Mouse (Mus musculus): ENCODE results near the gene Serping1. TPM values are rescaled to one million over a fixed set of nuclear protein-coding genes. Genes with fewer than 3 reads are reported as not detected.
A peak's percentile ranks its signal among the peaks of the same experiment; 100 is the strongest.
"Not testable (repeated sequence)": the region's sequence is repeated elsewhere in the genome, so short reads cannot be mapped to it uniquely, and the experiment has no call there.

Serping1 gene
- polyA plus RNA-seq, 1 experiment: 135 TPM

GRCm38 (mm10) chr2:84810526-84810885 lies 35.3 kb upstream of the Serping1 start:
- 89% methylated on average over 6 of the region's 6 CpGs for WGBS

DNA sequence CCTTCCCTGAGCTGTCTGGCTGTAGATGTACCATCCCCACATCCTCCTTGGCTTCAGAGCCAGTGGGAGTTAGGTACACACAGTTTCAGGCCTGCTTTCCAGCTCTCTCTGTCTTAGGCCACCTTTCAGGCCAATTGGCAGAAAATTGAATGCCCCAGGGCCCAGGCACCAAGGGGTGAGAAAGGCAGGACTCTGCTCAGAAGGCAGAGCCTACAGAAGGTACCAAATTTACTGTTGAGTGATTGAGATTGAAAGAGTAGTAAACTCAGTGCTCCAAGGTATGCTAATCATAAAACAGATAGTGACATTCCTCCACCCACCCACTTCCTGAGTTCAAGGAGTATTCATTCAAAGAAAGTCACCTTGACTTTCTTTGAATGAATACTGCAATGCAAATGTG lies 34.1 kb upstream of the Serping1 start:
- H3K36me3 ChIP-seq (ENCODE audit: control insufficient read depth, insufficient read depth, low read length): no peaks in the 10 kb centered on the region
- H3K4me1 ChIP-seq (ENCODE audit: control insufficient read depth, insufficient read depth, insufficient read length): no peaks in the 10 kb centered on the region; the same call in 1 of the 2 replicates
- H3K27ac ChIP-seq (ENCODE audit: insufficient read depth, low read length): no peak overlapping the region
- TF ChIP-seq CTCF (IDR thresholded peaks at IDR 0.05; ENCODE audit: extremely low read depth, insufficient read depth, insufficient read length, insufficient replicate concordance): no peak
- TF ChIP-seq POLR2A (IDR thresholded peaks at IDR 0.05; ENCODE audit: low read depth, low read length): no peak
- no peaks in the 10 kb centered on the region for H3K27me3 ChIP-seq (ENCODE audit: control insufficient read depth, insufficient read depth, low read length)
- DNase-seq (ENCODE audit: low read depth in 1 of 2, low spot score in 2 of 2): no peak
- no peak overlapping the region for H3K4me3 ChIP-seq (ENCODE audit: extremely low read depth, insufficient read depth, insufficient read length)

More at GRCm38 (mm10) chr2:84810526-84810885, 35.3 kb upstream of the Serping1 start:
- no peaks in the 10 kb centered on the region; the same call in 1 of the 2 replicates for H3K4me1 ChIP-seq (ENCODE audit: control insufficient read depth, insufficient read depth, insufficient read length)
- no peak overlapping the region for H3K4me3 ChIP-seq (ENCODE audit: extremely low read depth, insufficient read depth, insufficient read length)
- no peaks in the 10 kb centered on the region for H3K27me3 ChIP-seq (ENCODE audit: control insufficient read depth, insufficient read depth, low read length)
- TF ChIP-seq CTCF (IDR thresholded peaks at IDR 0.05; ENCODE audit: extremely low read depth, insufficient read depth, insufficient read length, insufficient replicate concordance) (no peak), POLR2A (IDR thresholded peaks at IDR 0.05; ENCODE audit: low read depth, low read length) (no peak)
- no peak overlapping the region for H3K27ac ChIP-seq (ENCODE audit: insufficient read depth, low read length)
- DNase-seq (ENCODE audit: low read depth in 1 of 2, low spot score in 2 of 2): no peak
- H3K36me3 ChIP-seq (ENCODE audit: control insufficient read depth, insufficient read depth, low read length): no peaks in the 10 kb centered on the region

DNA sequence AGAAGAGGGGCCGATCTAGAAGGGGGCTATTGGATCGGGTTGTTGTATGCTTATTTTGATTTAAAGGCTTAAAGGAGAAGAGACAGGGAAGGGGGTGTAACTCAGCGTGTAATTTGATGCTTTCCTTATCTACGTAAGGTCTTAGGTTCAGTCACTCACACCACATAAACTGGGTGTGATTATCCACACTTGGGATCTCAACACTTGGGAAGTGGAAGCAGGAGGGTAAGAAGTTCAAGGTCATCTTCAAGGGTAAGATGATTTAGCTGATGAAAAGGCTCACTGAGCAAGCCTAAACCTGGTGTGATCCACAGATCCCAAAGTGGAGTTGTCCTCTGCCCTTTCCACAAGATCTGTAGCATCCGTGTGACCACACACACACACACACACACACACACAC lies 31.3 kb upstream of the Serping1 start:
- H3K36me3 ChIP-seq (ENCODE audit: control insufficient read depth, insufficient read depth, low read length): no peaks in the 10 kb centered on the region; the same call in 1 of the 2 replicates
- 93% methylated on average over 5 of the region's 5 CpGs for WGBS

DNA sequence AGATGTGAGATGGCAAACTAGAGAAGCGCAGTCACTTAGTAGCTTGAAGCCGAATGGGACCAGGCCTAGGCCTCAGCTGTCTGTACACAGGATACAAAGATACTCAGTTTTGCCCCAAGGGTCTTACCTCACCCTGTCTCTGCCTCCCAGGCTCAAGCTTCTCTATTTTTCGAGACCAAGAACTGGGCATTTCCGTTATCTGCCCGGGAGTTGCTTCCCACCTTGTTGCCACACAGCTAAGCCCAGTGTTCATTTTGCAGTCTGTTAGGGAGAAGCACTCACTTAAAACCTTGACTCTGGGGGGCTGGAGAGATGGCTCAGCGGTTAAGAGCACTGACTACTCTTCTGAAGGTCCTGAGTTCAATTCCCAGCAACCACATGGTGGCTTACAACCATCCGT lies 28.7 kb upstream of the Serping1 start:
- Histone ChIP-seq H3K4me3 (ENCODE audit: extremely low read depth, insufficient read depth, insufficient read length) (no peak overlapping the region), H3K27me3 (ENCODE audit: control insufficient read depth, insufficient read depth, low read length) (no peaks in the 10 kb centered on the region), H3K27ac (ENCODE audit: insufficient read depth, low read length) (no peak overlapping the region), H3K36me3 (ENCODE audit: control insufficient read depth, insufficient read depth, low read length) (no peaks in the 10 kb centered on the region; the same call in 1 of the 2 replicates), H3K4me1 (ENCODE audit: control insufficient read depth, insufficient read depth, insufficient read length) (no peaks in the 10 kb centered on the region; the same call in 1 of the 2 replicates)
- WGBS: 95% methylated on average over 7 of the region's 7 CpGs
- DNase-seq (ENCODE audit: low read depth in 1 of 2, low spot score in 2 of 2): no peak
- TF ChIP-seq CTCF (IDR thresholded peaks at IDR 0.05; ENCODE audit: extremely low read depth, insufficient read depth, insufficient read length, insufficient replicate concordance) (no peak), POLR2A (IDR thresholded peaks at IDR 0.05; ENCODE audit: low read depth, low read length) (no peak)

More for the DNA sequence above, 31.3 kb upstream of the Serping1 start:
- Histone ChIP-seq H3K27ac (ENCODE audit: insufficient read depth, low read length) (no peak overlapping the region), H3K27me3 (ENCODE audit: control insufficient read depth, insufficient read depth, low read length) (no peaks in the 10 kb centered on the region), H3K4me3 (ENCODE audit: extremely low read depth, insufficient read depth, insufficient read length) (no peak overlapping the region), H3K4me1 (ENCODE audit: control insufficient read depth, insufficient read depth, insufficient read length) (no peaks in the 10 kb centered on the region; the same call in 1 of the 2 replicates)
- DNase-seq (ENCODE audit: low read depth in 1 of 2, low spot score in 2 of 2): no peak
- no peak for TF ChIP-seq CTCF (IDR thresholded peaks at IDR 0.05; ENCODE audit: extremely low read depth, insufficient read depth, insufficient read length, insufficient replicate concordance)
- no peak for TF ChIP-seq POLR2A (IDR thresholded peaks at IDR 0.05; ENCODE audit: low read depth, low read length)

DNA sequence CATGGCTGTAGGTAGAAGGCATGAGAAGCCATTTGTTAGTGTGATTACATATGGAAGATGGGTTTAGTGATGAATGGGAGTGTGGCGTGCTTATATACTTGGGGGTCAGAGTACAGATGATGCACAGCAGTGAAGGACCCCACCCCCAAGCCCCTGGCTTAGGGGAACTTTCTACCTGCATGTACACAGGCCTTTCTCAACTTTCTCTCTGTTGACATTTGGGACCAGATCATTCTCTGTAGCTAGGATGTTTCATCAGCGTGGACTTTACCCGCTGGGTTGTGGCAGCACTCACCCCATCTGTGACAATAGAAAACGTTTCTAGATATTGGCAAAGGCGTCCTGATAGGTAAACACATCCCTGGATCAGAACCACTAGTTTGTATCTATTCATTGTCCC lies 26.0 kb upstream of the Serping1 start:
- 95% methylated on average over 5 of the region's 5 CpGs for WGBS
- not testable (repeated sequence) for DNase-seq (ENCODE audit: low read depth in 1 of 2, low spot score in 2 of 2); H3K4me3 ChIP-seq (ENCODE audit: extremely low read depth, insufficient read depth, insufficient read length); H3K27ac ChIP-seq (ENCODE audit: insufficient read depth, low read length); H3K27me3 ChIP-seq (ENCODE audit: control insufficient read depth, insufficient read depth, low read length); H3K4me1 ChIP-seq (ENCODE audit: control insufficient read depth, insufficient read depth, insufficient read length); H3K36me3 ChIP-seq (ENCODE audit: control insufficient read depth, insufficient read depth, low read length)

- no peaks in the 10 kb centered on the region; the same call in 1 of the 2 replicates for H3K4me1 ChIP-seq (ENCODE audit: control insufficient read depth, insufficient read depth, insufficient read length)
- TF ChIP-seq POLR2A (IDR thresholded peaks at IDR 0.05; ENCODE audit: low read depth, low read length): no peak
- TF ChIP-seq CTCF (IDR thresholded peaks at IDR 0.05; ENCODE audit: extremely low read depth, insufficient read depth, insufficient read length, insufficient replicate concordance): no peak
- H3K27ac ChIP-seq (ENCODE audit: insufficient read depth, low read length): no peak overlapping the region
- no peaks in the 10 kb centered on the region for H3K27me3 ChIP-seq (ENCODE audit: control insufficient read depth, insufficient read depth, low read length)
- H3K36me3 ChIP-seq (ENCODE audit: control insufficient read depth, insufficient read depth, low read length): no peaks in the 10 kb centered on the region; the same call in 1 of the 2 replicates
- no peak overlapping the region for H3K4me3 ChIP-seq (ENCODE audit: extremely low read depth, insufficient read depth, insufficient read length)
- WGBS: 49% methylated on average over 4 of the region's 4 CpGs
- DNase-seq (ENCODE audit: low read depth in 1 of 2, low spot score in 2 of 2): no peak
Observed at GRCm38 (mm10) chr2:84800304-84800703, 25.1 kb upstream of the Serping1 start.

DNA sequence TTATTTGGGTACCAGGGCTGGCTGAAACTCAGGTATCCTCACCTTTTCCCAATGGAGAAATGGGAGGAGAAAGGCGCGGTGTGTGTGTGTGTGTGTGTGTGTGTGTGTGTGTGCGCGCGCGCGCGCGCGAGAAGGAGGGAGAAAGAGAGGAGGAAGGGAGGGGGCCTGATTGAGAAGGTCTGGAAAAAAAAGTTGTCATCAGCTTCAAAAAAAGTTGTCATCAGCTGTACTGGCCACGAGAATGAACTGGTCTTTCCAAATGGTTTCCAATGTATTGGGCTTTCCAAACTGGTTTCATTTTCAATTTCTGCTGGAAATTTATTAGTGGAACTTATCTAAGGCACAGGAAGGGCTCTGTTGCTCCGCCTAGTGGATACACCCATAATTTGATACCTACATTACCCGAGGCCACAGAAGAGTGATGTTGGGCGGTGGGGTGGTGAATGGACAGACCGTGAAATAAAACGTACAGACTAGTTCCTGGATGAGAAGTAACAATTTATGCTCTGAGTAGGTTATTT lies 23.9 kb upstream of the Serping1 start:
- peak; percentile 54 to 59 for DNase-seq (ENCODE audit: low read depth in 1 of 2, low spot score in 2 of 2)

More for the DNA sequence above, 23.9 kb upstream of the Serping1 start:
- H3K4me3 ChIP-seq (ENCODE audit: extremely low read depth, insufficient read depth, insufficient read length): peak overlapping the region; percentile 78
- H3K27me3 ChIP-seq (ENCODE audit: control insufficient read depth, insufficient read depth, low read length): no peaks in the 10 kb centered on the region
- no peaks in the 10 kb centered on the region; the same call in 1 of the 2 replicates for H3K36me3 ChIP-seq (ENCODE audit: control insufficient read depth, insufficient read depth, low read length)
- TF ChIP-seq POLR2A (IDR thresholded peaks at IDR 0.05; ENCODE audit: low read depth, low read length): no peak
- peak; percentile 12; the same call in 1 of the 2 replicates for TF ChIP-seq CTCF (IDR thresholded peaks at IDR 0.05; ENCODE audit: extremely low read depth, insufficient read depth, insufficient read length, insufficient replicate concordance)
- H3K4me1 ChIP-seq (ENCODE audit: control insufficient read depth, insufficient read depth, insufficient read length): no peaks in the 10 kb centered on the region; the same call in 1 of the 2 replicates
- peak overlapping the region; percentile 58; the same call in 1 of the 2 replicates for H3K27ac ChIP-seq (ENCODE audit: insufficient read depth, low read length)
- under 1% methylated on average over 16 of the region's 16 CpGs for WGBS
